Mouse (Mus musculus): ENCODE data around the gene Pkhd1. TPM values are rescaled to one million over a fixed set of nuclear protein-coding genes. Genes with fewer than 3 reads are reported as not detected.

The Pkhd1 gene
- total and polyA plus RNA-seq, 2 experiments from 2014 or later: 0.38 TPM; not detected in 1

DNA sequence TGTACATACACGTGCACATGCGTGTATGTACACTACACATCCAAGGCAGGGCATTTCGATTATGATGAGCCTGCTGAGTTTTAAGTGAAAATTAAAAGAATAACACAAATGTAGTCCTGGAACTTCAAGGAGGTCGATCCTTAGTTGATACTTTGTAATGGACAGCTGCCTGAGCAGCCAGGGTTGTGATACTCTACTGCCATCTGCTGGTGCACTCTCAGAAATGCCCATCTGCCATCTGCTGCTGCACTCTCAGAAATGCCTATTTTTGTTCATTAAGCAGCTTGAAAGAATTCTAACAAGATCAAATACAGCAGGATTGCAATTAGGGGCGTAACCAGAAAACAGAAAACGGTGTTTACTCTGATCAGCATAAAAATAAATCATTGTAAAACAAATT lies 63.5 kb downstream of the Pkhd1 start:
- H3K9me3 ChIP-seq (replicated peaks; ENCODE audit: control insufficient read depth, low read length): no peaks in the 10 kb centered on the region
- H3K36me3 ChIP-seq (replicated peaks; ENCODE audit: control insufficient read depth, insufficient read depth, low read length): no peaks in the 10 kb centered on the region
- no peak for DNase-seq (ENCODE audit: low spot score)
- no peak overlapping the region for H3K9ac ChIP-seq (replicated peaks; ENCODE audit: low read depth, low read length)
- H3K4me2 ChIP-seq (ENCODE audit: low read depth, low read length): no peak overlapping the region
- H3K4me1 ChIP-seq (ENCODE audit: control insufficient read depth, insufficient read depth): no peaks in the 10 kb centered on the region
- H3K27me3 ChIP-seq (ENCODE audit: control insufficient read depth, insufficient read depth, low read length): no peaks in the 10 kb centered on the region
- WGBS: 18% methylated on average over 6 of the region's 6 CpGs
- no peak for ATAC-seq (ENCODE audit: insufficient read depth, low read depth)
- no peak overlapping the region for H3K27ac ChIP-seq (ENCODE audit: low read depth)
- H3K4me3 ChIP-seq (ENCODE audit: low read depth, low read length): no peak overlapping the region
- TF ChIP-seq CTCF (IDR thresholded peaks at IDR 0.05; ENCODE audit: low read depth) (peak; percentile 54), EP300 (IDR thresholded peaks at IDR 0.05; ENCODE audit: low read depth) (no peak)

DNA sequence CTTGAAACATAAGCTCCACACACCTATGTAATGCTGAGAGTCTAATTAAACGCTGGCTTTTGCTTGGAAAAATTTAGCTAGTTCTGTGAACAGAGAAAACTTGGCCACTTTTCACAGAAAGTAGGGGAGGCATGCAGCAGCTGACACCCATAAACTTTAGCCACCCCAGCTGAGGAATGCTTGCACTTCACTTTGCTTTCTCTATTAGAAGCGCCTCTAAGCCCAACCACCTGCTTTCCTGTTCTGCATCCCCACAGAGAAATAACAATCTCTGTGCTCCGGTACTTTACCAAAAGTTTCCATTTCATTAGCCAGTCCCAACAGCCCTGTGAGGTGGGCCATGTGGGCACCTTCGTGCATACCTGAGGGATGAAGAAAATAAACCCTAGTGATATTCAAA lies 66.5 kb downstream of the Pkhd1 start:
- ATAC-seq (ENCODE audit: insufficient read depth, low read depth) (no peak), DNase-seq (ENCODE audit: low spot score) (no peak)
- no peaks in the 10 kb centered on the region for H3K4me1 ChIP-seq (ENCODE audit: control insufficient read depth, insufficient read depth)
- no peaks in the 10 kb centered on the region for H3K36me3 ChIP-seq (replicated peaks; ENCODE audit: control insufficient read depth, insufficient read depth, low read length)
- no peak overlapping the region for H3K4me3 ChIP-seq (ENCODE audit: low read depth, low read length)
- TF ChIP-seq EP300 (IDR thresholded peaks at IDR 0.05; ENCODE audit: low read depth) (no peak), CTCF (IDR thresholded peaks at IDR 0.05; ENCODE audit: low read depth) (no peak)
- H3K4me2 ChIP-seq (ENCODE audit: low read depth, low read length): no peak overlapping the region
- no peak overlapping the region for H3K9ac ChIP-seq (replicated peaks; ENCODE audit: low read depth, low read length)
- no peaks in the 10 kb centered on the region for H3K27me3 ChIP-seq (ENCODE audit: control insufficient read depth, insufficient read depth, low read length)
- no peaks in the 10 kb centered on the region for H3K9me3 ChIP-seq (replicated peaks; ENCODE audit: control insufficient read depth, low read length)
- WGBS: 60% methylated on average over 4 of the region's 4 CpGs
- H3K27ac ChIP-seq (ENCODE audit: low read depth): no peak overlapping the region

DNA sequence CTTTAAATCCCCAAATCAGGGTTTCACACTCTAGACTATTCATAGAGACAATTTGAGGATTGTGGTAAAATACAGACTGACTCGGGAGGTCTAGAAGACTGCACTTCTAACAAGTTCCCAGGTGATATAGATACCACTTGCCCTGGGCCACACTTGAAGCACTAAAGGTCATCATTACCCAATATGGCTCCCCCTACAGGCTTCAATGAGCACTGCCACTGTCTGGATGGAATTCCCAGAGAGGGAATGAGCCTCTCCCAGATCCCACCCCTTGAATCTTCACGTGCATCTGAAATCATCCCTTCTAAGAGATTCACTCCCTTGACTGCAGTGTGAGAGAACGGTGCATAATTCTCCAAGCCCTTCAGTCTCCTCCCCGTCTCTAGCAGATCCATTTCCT lies 73.3 kb downstream of the Pkhd1 start:
- no peak overlapping the region for H3K9ac ChIP-seq (replicated peaks; ENCODE audit: low read depth, low read length)
- no peak for TF ChIP-seq EP300 (IDR thresholded peaks at IDR 0.05; ENCODE audit: low read depth)
- no peak for TF ChIP-seq CTCF (IDR thresholded peaks at IDR 0.05; ENCODE audit: low read depth)
- H3K4me2 ChIP-seq (ENCODE audit: low read depth, low read length): no peak overlapping the region
- no peaks in the 10 kb centered on the region for H3K4me1 ChIP-seq (ENCODE audit: control insufficient read depth, insufficient read depth)
- no peak overlapping the region for H3K4me3 ChIP-seq (ENCODE audit: low read depth, low read length)
- ATAC-seq (ENCODE audit: insufficient read depth, low read depth) (no peak), DNase-seq (ENCODE audit: low spot score) (no peak)
- H3K9me3 ChIP-seq (replicated peaks; ENCODE audit: control insufficient read depth, low read length): no peaks in the 10 kb centered on the region
- no peak overlapping the region for H3K27ac ChIP-seq (ENCODE audit: low read depth)
- H3K27me3 ChIP-seq (ENCODE audit: control insufficient read depth, insufficient read depth, low read length): no peaks in the 10 kb centered on the region
- WGBS: 48% methylated on average over 4 of the region's 4 CpGs
- H3K36me3 ChIP-seq (replicated peaks; ENCODE audit: control insufficient read depth, insufficient read depth, low read length): no peaks in the 10 kb centered on the region

DNA sequence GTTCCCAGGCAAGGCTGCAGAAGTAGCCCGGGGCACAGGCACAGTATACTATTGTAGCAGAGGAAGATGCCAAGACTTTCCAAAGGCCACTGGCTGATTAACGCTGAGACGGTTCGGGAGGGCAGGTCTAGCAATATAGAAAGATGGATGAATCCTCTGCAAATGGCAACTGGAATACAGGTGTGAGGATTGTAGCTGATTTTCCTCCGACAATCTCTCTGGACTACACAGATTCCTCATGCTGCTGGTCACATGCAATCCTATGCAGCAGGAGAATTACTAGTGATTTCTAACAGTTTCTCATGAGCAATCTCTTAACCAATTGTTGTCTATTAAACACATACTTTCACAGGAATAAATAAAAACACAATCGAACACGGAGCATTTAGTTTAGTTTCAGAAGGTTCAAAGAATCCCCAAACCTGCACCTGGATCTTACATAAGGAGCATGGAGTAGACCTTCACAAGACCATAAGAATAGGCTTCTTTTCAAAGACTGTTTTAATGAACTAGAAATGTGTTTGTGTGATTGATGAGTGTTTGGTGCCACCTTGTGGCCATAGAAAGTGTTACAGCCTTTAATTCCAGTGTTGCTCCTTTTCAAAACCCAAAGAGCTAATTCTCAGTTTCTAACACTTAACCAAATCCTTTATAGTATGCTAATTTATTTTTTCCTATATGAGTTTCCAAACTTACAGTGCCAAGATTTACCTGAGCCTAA lies 104.3 kb downstream of the Pkhd1 start:
- H3K4me1 ChIP-seq (ENCODE audit: control insufficient read depth, insufficient read depth): no peaks in the 10 kb centered on the region
- H3K36me3 ChIP-seq (replicated peaks; ENCODE audit: control insufficient read depth, insufficient read depth, low read length): no peaks in the 10 kb centered on the region
- H3K27ac ChIP-seq (ENCODE audit: low read depth): no peak overlapping the region
- WGBS: 55% methylated on average over 7 of the region's 7 CpGs
- DNase-seq (ENCODE audit: low spot score) (peak; percentile 36), ATAC-seq (ENCODE audit: insufficient read depth, low read depth) (no peak)
- H3K4me3 ChIP-seq (ENCODE audit: low read depth, low read length): no peak overlapping the region
- no peak overlapping the region for H3K4me2 ChIP-seq (ENCODE audit: low read depth, low read length)
- H3K27me3 ChIP-seq (ENCODE audit: control insufficient read depth, insufficient read depth, low read length): no peaks in the 10 kb centered on the region
- no peak overlapping the region for H3K9ac ChIP-seq (replicated peaks; ENCODE audit: low read depth, low read length)
- TF ChIP-seq CTCF (IDR thresholded peaks at IDR 0.05; ENCODE audit: low read depth) (peak; percentile 68), EP300 (IDR thresholded peaks at IDR 0.05; ENCODE audit: low read depth) (no peak)
- H3K9me3 ChIP-seq (replicated peaks; ENCODE audit: control insufficient read depth, low read length): no peaks in the 10 kb centered on the region

DNA sequence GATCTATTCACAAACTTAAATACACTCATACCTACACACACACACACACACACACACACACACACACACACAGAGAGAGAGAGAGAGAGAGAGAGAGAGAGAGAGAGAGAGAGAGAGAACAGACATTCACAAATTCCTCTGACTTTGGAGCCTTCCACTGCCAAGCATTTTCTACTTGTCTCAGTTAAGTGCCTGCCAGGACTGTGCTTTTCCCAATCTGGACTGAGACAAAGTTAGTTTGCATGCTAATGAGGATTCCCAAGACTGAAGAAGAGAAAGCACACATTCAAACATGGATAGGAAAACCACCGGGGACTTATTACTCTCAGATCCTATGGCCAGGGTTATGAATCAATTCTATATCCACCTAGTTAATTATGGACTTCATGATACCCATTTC lies 118.9 kb downstream of the Pkhd1 start:
- H3K36me3 ChIP-seq (replicated peaks; ENCODE audit: control insufficient read depth, insufficient read depth, low read length): no peaks in the 10 kb centered on the region
- no peak overlapping the region for H3K4me2 ChIP-seq (ENCODE audit: low read depth, low read length)
- TF ChIP-seq CTCF (IDR thresholded peaks at IDR 0.05; ENCODE audit: low read depth): no peak
- no peak for TF ChIP-seq EP300 (IDR thresholded peaks at IDR 0.05; ENCODE audit: low read depth)
- DNase-seq (ENCODE audit: low spot score) (no peak), ATAC-seq (ENCODE audit: insufficient read depth, low read depth) (no peak)
- H3K4me1 ChIP-seq (ENCODE audit: control insufficient read depth, insufficient read depth): no peaks in the 10 kb centered on the region
- H3K27ac ChIP-seq (ENCODE audit: low read depth): no peak overlapping the region
- H3K27me3 ChIP-seq (ENCODE audit: control insufficient read depth, insufficient read depth, low read length): no peaks in the 10 kb centered on the region
- 83% methylated on average over 1 of the region's 1 CpGs for WGBS
- no peak overlapping the region for H3K4me3 ChIP-seq (ENCODE audit: low read depth, low read length)
- H3K9ac ChIP-seq (replicated peaks; ENCODE audit: low read depth, low read length): no peak overlapping the region
- H3K9me3 ChIP-seq (replicated peaks; ENCODE audit: control insufficient read depth, low read length): no peaks in the 10 kb centered on the region

- Histone ChIP-seq H3K9me3 (replicated peaks; ENCODE audit: control insufficient read depth, low read length) (no peaks in the 10 kb centered on the region), H3K4me3 (ENCODE audit: low read depth, low read length) (no peak overlapping the region), H3K36me3 (replicated peaks; ENCODE audit: control insufficient read depth, insufficient read depth, low read length) (no peaks in the 10 kb centered on the region), H3K27ac (ENCODE audit: low read depth) (no peak overlapping the region), H3K4me2 (ENCODE audit: low read depth, low read length) (no peak overlapping the region), H3K9ac (replicated peaks; ENCODE audit: low read depth, low read length) (no peak overlapping the region), H3K27me3 (ENCODE audit: control insufficient read depth, insufficient read depth, low read length) (no peaks in the 10 kb centered on the region), H3K4me1 (ENCODE audit: control insufficient read depth, insufficient read depth) (no peaks in the 10 kb centered on the region)
- ATAC-seq (ENCODE audit: insufficient read depth, low read depth): no peak
- no peak for DNase-seq (ENCODE audit: low spot score)
- TF ChIP-seq CTCF (IDR thresholded peaks at IDR 0.05; ENCODE audit: low read depth) (no peak), EP300 (IDR thresholded peaks at IDR 0.05; ENCODE audit: low read depth) (no peak)
- WGBS: 86% methylated on average over 7 of the region's 10 CpGs
Observed at GRCm38 (mm10) chr1:20486087-20486486, 131.8 kb downstream of the Pkhd1 start.
